Mouse (Mus musculus) neural tube, embryonic 11.5 days (tissue): ENCODE data around the gene Esp16. TPM values are rescaled to one million over a fixed set of nuclear protein-coding genes. Genes with fewer than 3 reads are reported as not detected.
"Not testable (repeated sequence)": the region's sequence is repeated elsewhere in the genome, so short reads cannot be mapped to it uniquely, and the experiment has no call there.

Experiments
- ATAC-seq: fragments of 200-750 bp; cut with Nextera tagmentation; 2 replicates; pipeline ENCODE4 v1.8.0; 2017; ENCODE audit warnings: moderate number of reproducible peaks, mild to moderate bottlenecking, moderate TSS enrichment, moderate library complexity; ENCODE audit not compliant: insufficient read depth, low FRiP score, low TSS enrichment
- DNase-seq: peaks from one replicate; pipeline ENCODE4 v3.0.0-alpha.2; 2015; ENCODE audit warnings: low spot score
- H3K27ac ChIP-seq: fragments of 300-500 bp; sonication (generic); 2 replicates; pipeline ENCODE4 v1.5.1; 2014; ENCODE audit warnings: low read depth, mild to moderate bottlenecking, low read length
- H3K27me3 ChIP-seq: fragments of 300-500 bp; sonication (generic); 2 replicates; pipeline ENCODE4 v1.6.1; 2014; ENCODE audit warnings: mild to moderate bottlenecking, low read length, mixed read lengths; ENCODE audit not compliant: control insufficient read depth, insufficient read depth
- H3K36me3 ChIP-seq: fragments of 300-500 bp; sonication (generic); 2 replicates; pipeline ENCODE4 v1.6.1; 2014; ENCODE audit warnings: mild to moderate bottlenecking, low read length, moderate library complexity, mixed read lengths; ENCODE audit not compliant: control insufficient read depth, insufficient read depth
- H3K4me1 ChIP-seq: fragments of 300-500 bp; sonication (generic); 2 replicates; pipeline ENCODE4 v1.6.1; 2014; ENCODE audit warnings: low read length, mixed read lengths; ENCODE audit not compliant: control insufficient read depth, insufficient read depth
- H3K4me2 ChIP-seq: fragments of 300-500 bp; sonication (generic); 2 replicates; pipeline ENCODE4 v1.6.1; 2014; ENCODE audit warnings: low read depth, mild to moderate bottlenecking, moderate library complexity
- H3K4me3 ChIP-seq: fragments of 300-500 bp; sonication (generic); 2 replicates; pipeline ENCODE4 v1.5.1; 2014; ENCODE audit warnings: low read depth, low read length
- H3K9ac ChIP-seq: fragments of 300-500 bp; sonication (generic); 2 replicates; pipeline ENCODE4 v1.6.1; 2014; ENCODE audit warnings: mild to moderate bottlenecking, low read length
- H3K9me3 ChIP-seq: fragments of 300-500 bp; sonication (generic); 2 replicates; pipeline ENCODE4 v1.6.1; 2016; ENCODE audit warnings: low read length; ENCODE audit not compliant: control insufficient read depth
- WGBS: fragments of 180-500 bp; shearing (Covaris S2); extraction: QIAGEN DNeasy Blood & Tissue Kit; methylation state at CpG from one replicate; pipeline ENCODE4 v1.1.7; 2014; 5-methylcytosine and 5-hydroxymethylcytosine counted together
- polyA plus RNA-seq: library from polyadenylated mRNA; unstranded; fragments of >200 nt; fragmentation: Nextera tagmentation; extraction: Ambion mirVana; gene quantifications from 2 replicates; pipeline ENCODE4 v1.2.1, GENCODE M21; 2014

Gene Esp16
- polyA plus RNA-seq: not detected in 2 replicates

DNA sequence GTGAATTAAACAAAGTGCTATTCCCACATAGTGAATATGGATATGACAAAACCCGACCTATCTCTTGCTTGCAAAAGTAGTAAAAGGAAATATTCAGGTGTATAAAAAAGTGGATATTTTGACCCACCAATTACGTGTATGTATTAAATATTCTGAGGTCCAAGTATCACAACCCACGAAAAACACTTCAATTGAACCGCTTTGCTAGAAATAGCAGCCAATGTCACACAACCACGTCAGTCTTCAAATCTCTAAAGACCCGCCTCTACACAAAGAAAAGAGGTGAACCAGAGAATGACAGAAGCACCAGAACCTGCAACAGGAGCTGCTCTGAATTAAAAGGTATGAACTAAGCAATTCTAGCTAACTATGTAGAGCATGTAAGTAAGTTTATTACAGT, at the start of gene Esp16:
Esp16 (plus strand) TSS at position 301 of the 400 bp plus-strand sequence.
- 83% methylated on average over 6 of the region's 6 CpGs for WGBS
- not testable (repeated sequence) for H3K4me3 ChIP-seq, H3K36me3 ChIP-seq, H3K9ac ChIP-seq, DNase-seq, H3K4me2 ChIP-seq, ATAC-seq, H3K27ac ChIP-seq, H3K9me3 ChIP-seq, H3K27me3 ChIP-seq, H3K4me1 ChIP-seq

GRCm38 (mm10) chr17:39498043-39498442, 37.9 kb upstream of the Esp16 start:
- ATAC-seq, H3K36me3 ChIP-seq, H3K4me2 ChIP-seq, H3K4me3 ChIP-seq, H3K4me1 ChIP-seq, H3K9ac ChIP-seq, DNase-seq, H3K9me3 ChIP-seq, H3K27ac ChIP-seq, H3K27me3 ChIP-seq: not testable (repeated sequence)

Other genes with a start within 250 kb of the Esp16 start
- not detected in 2 replicates for gene Esp18, start 129.8 kb upstream of the Esp16 start, polyA plus RNA-seq
- gene Esp15, start 104.8 kb downstream of the Esp16 start, polyA plus RNA-seq: not detected in 2 replicates